Mouse (Mus musculus) R1 (cell line): Measurements from ENCODE around the gene Galnt16.

Source experiments
- DNase-seq: peaks from one replicate; pipeline ENCODE4 v3.0.0-alpha.2; 2018; ENCODE audit warnings: low read depth, low spot score

Galnt16 gene

DNA sequence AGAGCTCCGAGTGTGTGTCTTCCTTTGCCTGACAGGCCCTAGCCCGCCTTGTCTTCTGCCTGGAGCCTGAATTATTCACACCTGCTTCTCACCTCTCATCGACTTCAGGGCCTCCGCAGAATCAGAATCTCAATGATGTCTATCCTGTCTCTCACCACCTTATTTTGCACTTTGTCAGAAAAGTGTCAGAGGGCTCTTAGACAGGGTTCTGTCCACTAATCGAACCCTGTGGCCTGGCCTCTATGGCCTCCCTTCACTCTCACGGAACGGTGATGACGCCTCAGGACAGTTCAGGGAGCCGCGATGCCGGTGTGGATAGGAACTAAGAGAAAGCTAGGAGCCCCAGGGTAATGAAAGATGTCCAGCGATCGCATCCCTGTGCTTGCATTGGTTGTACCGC, at the start of gene Galnt16:
Galnt16 (plus strand) TSS at position 301 of the 400 bp plus-strand sequence.
- no peak for DNase-seq

DNA sequence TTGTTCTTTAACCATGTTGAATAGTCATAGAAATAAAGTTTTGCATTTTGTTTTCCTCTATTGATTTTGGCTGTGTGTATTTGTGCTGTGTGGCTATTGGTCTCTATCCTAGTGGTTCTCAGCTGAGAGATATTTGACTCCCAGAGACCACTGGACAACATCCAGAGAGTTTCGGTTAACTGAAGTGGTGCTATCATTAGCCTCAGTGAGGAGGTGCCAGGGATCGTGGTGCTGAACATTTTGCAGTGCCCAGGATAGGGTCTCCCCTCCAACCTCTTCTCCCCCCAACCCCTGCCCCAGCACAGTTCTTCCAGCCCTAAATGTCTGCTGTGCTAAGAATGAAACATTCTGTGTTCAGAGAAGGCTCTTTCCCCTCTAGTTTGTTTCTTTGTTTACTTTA, 47.9 kb upstream of the Galnt16 start:
- DNase-seq = no peak

DNA sequence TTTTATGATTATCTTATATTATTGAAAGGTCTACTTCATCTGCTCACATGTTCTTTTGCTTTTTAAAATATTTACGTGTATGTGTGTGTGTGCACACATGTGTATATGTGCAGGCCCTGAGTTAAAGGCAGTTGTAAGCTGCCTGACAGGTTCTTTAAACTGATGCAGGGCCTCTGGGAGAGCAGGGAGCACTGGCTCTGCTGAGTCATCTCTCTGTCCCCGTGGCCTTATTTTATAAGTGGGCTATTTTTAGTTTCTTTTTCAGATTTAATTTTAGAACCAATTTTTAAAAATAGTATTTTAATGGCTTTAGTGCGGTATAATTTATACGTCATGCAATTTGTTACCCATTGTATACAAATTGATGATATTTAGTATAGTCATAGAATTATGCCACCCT, 46.2 kb upstream of the Galnt16 start:
- no peak for DNase-seq

DNA sequence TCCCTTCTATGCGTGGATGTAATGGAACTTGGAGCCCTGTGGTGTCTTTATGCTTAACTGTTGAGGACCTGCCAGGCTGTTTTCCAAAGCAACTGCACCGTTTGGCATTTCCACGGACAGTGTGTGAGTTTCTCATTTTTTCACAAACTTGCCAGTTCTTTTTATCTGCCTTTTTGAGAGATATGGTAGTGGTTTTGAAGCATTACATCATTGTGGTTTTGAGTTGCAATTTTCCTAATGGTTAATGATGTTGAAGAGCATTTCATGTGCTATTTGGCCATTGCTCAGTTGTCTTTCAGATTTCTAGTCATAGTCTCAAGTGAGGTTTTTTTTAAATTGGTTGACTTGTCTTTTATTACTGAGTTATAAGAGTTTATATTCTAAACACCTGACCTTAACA, 44.3 kb upstream of the Galnt16 start:
- DNase-seq = no peak

DNA sequence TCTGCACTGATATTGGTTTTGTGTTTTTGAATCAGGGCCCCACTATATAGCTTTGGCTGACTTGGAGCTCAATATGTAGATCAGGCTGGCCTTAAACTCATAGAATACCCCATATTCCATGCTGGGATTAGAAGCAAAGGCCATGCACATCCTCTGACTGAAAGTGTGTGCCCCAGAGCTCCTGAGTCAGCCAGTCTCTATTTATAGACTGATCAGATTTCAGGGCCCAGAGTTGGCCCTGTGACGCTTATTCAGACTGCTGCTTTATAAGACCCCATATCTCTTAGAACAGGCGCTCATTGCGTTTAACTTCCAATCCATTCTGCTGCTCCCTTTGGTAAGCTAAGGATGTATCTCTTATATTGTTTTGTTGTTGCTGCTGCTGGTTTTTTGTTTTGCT, 38.1 kb upstream of the Galnt16 start:
- DNase-seq = no peak

DNA sequence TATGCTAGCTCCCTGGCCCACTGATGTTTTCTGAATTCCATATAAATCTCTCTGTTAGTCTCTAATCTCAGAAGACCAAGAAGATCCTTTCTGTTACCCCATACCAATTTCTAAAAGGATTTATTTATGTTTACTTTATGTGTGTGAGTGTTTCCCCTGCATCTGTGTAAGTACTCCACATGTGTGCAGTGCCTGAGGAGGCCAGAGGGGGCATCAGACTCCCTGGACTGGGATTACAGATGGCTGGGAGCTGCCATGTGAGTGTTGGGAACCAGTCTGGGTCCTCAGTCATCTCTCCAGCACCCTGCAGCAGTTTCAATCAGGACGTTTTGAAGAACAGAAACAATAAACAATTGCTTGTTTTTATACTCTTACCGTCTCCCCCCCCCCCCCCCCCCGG, 34.7 kb upstream of the Galnt16 start:
- peak; percentile 75 for DNase-seq

DNA sequence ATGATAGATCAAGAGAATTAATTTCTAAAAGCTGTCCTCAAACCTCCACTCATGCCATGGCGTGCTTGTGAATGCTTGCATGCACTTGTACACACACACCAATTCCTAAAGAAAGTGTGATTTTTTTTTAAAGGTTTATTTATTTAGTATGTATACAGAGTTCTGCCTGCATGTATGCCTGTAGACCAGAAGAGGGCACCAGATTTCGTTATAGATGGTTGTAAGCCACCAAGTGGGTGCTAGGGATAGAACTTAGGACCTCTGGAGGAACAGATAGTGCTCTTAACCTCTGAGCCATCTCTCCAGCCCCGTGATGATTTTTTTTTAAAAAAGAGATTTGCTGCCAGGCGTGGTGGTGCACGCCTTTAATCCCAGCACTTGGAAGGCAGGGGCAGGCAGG, 24.8 kb upstream of the Galnt16 start:
- DNase-seq = peak; percentile 65

DNA sequence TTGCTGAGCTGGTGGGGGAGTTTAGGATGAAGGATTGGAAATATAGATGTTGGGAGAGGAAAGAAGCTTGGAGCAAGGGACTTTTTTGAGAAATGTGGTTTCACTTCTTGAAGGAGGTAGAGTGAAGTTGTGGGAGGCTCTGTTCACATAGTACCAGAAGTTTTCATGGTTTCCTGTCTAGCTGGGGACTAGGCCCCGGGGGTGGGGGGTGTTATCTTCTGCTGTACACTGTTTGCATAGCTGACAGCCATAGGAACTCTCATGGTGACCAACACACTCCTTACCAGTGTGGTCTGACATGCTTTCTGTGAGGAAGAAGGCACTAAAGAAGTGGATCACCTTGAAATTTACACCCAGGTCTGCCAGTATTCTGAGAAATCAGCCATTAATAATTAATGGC, 22.4 kb upstream of the Galnt16 start:
- no peak for DNase-seq

DNA sequence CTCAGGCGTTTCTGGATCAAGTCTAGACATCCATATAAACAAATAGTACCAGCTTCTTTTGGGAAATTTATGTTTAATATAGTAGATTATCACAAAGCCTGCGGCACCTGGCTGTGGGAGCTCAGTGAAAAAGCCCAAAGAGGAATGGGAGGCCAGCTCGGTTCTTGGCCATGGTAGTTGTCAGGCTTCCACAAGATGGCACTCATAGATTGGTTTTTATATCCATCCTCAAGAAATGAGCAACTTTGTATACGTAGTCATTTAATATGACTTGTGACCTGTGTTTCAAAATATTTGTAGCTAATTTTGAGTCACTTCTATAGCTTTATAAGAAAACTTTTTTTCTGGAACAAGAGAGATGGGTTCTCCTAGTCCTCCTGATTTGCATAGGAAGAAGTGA, 19.7 kb upstream of the Galnt16 start:
- no peak for DNase-seq

DNA sequence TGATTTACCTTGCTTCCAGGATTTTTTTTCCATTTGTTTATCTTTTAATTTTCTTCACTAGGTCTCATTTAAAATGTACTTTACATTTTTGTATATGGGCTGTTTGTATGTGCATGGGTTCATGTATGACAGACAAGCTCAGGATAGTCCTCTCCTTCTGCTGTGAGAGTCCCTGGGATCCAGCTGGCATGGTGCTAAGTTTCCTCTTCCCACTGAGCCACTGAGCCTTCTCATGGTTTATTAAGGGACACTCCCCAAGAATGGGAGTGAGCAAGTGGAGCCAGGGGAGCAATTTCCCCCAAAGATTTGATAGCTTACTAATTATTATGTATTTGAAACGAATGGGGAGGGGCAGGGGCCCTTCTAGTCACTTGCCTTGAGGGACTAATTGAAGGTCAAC, 17.6 kb upstream of the Galnt16 start:
- no peak for DNase-seq

DNA sequence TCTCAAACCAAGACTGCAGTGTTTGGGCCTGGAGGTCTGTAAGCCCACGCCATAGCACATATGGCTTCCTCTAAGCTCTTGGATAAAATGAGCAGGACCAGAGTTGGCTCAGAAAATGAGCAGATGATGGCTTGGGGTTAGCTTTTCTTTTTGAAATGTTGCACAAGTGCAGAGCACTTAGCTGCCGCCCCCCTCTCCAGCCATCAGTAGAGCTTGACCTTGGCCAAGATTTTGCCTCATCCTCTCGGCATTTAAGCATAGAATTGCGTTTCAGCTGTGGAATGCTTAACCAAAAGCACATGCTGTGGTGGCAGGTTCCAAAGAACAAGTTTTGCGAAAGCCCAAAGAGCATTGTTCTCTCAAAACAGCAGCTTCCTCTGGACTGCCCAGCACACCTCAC, 13.4 kb upstream of the Galnt16 start:
- DNase-seq = no peak

DNA sequence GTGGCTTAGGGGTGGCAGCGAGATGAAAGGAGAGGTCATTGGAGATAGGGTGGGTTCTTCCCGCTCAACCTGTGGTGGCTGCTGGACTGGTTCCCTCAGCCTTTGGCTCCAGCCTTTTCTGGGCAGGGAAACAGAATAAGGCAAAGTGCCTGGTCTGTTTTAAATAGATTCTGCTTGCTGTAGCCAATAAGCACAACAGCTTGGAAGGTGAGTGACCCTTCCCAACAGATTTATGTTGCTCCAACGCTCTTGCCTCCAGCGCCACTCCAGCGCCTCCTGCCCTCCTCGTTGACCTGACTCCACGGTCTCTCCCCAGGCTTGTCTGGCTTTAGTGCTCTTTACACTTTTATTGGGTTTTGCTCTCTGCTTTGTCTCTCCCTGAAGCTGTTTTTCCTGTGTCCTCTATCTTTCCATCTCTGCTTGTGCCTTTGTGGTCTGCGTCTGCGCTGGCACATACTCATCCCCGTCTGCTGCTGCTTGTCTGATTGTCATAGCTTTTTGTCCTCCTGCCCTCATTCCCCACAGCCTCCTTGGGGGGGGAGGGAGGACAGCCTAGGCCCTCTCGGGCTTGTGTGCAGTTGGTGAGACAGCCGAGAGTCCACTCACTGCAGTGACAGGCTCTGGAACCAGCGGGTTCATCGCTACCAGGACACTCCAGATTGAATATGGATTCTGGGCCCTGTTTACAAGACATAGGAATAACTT, 10.9 kb upstream of the Galnt16 start:
- DNase-seq = no peak

DNA sequence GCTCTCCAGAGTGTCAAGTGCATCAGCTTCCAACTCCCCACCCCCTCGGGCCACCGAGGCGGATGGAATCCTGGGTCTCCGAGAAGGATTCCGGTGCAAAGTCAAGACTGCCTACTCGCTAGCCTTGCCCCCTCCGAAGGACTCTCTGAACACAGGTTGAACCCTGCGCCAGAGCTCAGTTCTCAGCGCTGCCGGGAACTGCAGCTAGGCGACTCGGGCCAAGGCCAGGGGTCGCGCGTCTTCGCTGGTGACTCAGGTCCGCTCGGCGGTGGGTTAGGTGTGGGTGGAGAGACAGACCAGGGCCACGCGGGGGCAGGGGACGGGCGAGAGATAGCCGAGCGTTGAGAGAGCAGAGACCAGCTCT, 298 bp downstream of the Galnt16 start:
- DNase-seq = no peak

DNA sequence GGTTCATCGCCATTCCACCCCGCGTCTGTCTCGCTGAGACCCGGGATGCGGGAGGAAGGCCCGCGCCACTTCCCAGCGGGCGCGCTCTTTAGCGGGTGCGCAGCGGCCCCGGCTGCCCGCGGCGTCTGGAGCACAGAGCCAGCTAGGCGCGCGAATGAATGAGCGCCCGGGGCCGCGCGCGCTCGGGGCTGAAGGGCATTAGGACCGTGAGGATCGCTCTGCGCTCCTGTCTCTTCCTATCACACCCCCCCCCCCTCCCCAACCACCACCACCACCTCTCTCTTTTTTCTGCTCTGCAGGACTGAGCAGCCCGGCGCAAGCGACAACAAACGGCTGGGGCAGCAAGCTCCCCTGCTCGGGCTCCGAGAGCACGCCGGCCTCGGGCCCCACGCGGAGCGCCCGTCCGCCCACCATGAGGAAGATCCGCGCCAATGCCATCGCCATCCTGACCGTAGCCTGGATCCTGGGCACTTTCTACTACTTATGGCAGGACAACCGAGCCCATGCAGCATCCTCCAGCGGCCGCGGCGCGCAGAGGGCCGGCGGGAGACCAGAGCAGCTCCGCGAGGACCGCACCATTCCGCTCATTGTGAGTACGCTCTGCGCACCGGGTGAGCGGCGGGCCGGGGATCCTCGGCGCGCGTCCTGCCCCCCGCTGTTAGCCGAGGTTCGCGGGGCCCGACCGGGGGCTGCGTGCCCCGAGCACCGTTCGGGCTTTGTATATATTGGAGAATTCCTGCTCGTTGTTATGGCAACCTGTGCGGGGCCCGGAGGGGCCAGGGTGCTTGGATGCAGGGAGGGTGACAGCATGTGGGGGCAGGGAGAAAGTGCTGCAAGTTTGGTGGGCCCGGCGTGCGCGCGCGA, 912 bp downstream of the Galnt16 start:
- DNase-seq = peak; percentile 77

DNA sequence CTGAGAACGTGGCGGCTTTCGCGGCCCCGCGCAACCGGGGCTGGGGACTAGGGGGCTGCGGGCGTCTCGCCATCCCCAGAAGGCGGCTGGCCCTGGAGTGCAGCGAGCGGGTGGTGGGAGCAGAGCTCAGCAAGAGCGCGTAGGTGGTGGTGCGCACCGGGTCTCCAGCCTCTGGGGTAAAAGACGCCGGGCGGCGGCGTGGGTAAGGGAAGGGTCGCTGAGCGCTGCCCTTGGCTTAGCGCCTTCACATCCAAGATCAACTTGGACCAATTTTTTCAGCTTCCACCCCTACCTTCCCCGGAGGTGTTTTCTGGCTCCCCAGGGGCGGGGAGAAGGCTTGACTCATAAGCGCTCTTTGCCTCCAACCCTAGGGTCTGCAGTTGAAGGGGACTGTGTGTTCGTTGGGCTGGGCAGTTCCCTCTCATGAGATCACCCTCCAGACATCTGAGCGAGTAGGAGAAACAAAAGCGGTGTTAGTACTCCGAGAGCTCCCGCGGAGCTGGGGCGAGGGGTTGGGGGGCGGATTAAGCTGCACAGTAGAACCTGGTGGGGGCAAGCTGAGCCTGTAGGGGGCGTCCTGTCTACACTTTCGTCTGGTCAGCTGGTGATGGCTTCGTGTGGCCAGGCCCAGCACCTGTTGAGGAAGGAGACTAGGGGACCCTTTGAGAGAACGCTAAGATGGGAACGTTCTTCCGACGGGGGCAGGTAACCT, 1.7 kb downstream of the Galnt16 start:
- peak; percentile 74 for DNase-seq

DNA sequence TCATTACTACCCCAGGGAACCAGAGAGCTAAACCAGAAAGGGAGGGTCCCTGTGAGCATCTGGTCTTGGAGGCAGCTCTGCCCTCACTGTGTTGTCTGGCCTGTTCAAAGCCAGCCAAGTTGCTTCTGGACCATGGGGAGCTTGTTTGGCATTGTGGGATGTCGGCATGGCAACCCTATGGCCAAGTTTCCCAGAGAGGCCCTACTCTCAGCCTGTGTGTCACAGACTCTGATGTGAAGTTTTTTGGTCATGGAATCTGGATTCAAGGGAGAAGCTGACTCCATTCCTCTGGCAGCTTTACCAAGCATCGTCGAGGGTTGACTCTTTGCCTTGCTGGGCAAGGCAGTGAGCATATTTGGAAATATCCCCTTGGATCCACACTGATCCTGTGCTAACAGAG, 3.9 kb downstream of the Galnt16 start:
- DNase-seq = no peak

DNA sequence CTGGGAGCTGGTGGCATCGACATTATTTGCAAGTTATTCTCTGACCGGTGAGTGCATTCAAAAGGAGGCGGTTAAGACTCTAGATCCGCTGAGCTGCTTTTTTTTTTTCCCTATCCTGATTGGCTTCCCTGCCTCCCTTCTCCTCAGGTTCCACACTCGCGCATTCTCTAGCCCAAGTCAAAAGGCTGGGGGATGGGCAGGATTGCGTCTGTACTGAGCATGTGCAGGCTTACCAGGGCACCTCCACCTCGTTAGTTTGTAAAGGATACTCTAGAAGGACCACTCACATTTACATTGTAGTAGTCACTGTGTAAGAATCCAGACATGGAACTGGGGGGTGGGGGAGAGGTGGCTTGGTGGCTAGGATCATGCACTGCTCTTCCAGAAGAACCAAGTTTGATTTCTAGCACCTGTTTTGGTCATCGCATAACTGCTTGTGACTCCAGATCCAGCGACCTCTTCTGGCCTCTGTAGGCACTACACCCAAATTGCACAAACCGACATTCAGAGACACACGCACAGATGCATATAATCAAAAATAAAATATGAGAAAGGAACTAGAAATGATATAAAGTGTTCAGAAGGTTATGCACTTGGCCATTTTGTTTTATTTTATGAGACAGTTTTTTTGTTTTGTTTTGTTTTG, 6.3 kb downstream of the Galnt16 start:
- peak; percentile 90 for DNase-seq

DNA sequence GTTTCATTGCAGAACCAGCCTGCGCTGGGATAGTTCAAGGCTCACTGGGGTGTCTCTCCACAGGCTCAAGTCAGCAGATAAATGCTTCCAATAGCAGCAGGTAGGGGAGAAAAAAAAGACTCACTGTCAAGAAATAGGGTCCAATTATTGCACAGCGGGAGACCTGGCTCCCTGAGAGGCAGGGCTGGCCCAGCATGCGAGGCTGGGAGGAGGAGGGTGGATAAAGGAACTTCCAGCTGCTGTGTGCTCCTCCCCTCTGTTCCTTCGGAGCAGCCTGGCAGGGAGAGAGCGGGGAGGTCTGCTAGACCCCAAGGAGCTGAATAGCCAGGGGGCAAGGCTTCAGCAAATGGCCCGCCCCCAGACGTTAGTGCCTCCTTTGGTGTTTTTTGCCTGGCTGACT, 7.4 kb downstream of the Galnt16 start:
- peak; percentile 65 for DNase-seq

DNA sequence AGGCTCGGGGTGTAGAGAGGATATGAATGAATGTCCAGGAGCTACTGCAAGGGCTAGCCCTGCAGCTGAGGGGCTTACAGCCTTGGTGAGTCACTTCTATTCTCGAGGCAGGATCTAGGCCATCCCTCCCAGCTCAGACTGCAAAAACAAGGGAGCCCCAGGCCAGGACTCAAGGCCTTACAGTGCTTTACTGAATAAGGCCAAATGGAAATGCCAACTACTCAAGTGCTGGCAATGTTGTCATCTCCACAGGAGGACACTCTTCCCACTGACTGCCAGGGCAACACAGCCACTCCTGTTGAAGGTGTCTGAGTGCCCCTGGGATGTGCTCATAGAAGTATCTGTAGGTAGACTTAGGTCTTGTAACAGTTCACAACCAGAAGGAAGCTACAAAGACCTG, 8.4 kb downstream of the Galnt16 start:
- DNase-seq = no peak

DNA sequence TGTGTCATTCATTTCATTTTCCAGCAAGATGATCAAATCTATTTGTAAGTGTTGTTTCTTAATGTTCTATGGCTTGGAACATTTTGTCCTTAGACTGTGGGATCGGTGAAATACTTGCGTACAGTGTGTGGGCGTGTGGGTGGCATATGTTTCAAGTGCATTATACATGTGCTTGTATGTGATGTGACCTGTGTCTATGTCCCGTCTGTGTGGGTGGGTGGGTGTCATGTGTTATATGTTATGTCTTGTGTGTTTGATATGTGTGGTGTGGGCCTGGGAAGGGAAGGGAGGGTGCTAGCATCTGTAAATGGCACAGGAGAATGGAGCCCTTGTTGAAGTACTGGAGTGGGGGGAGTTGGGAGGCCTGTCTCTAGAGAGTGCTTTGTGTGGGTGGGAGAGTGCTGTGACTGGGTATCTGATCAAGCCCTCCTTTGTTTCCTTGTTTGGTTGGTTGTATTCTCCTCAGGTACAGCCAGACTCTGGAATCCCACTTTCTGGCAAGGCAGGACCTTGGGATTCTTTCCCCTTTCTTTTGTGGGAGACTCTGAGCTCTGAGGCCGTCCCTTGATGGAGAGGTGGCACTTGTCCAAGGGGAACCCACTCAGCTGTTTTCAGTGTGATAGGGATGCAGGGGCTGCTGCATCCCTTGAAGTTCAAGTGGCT, 9.8 kb downstream of the Galnt16 start:
- DNase-seq = no peak

DNA sequence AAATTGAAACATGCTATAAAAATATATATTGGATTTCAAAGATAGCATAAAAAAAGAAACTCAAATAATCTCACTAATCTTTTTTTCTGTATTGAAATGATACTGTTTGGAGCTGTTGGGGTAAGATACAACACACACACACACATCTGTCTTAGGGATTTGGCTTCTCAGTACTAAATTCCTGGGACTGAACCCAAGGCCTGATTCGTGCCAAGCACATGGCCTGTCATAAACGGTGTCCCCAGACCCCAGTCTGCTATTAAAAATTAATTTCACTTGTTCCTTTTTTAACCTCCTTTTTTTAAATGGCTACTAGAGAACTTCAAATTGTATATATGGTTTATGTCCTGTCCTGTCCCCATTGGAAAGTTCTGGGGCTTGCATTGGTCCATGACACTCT, 12.0 kb downstream of the Galnt16 start:
- DNase-seq = no peak

DNA sequence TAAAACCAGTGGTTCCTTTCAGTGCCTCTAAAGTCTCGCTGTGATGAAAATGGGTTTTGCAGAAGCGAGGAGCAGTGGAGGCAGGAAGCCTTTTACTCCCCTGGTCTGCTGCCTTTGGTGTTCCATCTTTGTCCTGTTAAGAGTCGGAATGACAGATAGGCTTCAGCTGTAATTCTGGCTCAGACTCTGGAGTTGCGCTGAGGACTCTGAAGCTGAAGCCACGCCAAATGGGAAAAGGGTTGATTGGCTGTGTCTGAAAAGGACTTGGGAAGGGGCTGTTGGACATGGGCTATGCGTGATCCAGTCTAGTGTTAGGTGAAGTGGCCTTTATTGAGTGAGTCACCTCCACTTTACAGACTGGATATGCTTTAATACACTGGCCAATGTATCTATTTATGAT, 12.6 kb downstream of the Galnt16 start:
- no peak for DNase-seq
